Mouse (Mus musculus) bone marrow, adult 2 months (tissue): ENCODE measurements around the gene Lrrc23. TPM values are rescaled to one million over a fixed set of nuclear protein-coding genes. Genes with fewer than 3 reads are reported as not detected.

ENCODE experiments used
- H3K27ac ChIP-seq: fragments of 200-500 bp; 2 replicates; pipeline ENCODE4 v1.5.1; 2012; ENCODE audit warnings: low read depth, mild to moderate bottlenecking, control low read depth, inconsistent platforms, low read length; ENCODE audit not compliant: control insufficient read depth, poor library complexity, insufficient read depth
- H3K4me1 ChIP-seq: fragments of 200-500 bp; 2 replicates; pipeline ENCODE4 v1.6.1; 2011; ENCODE audit warnings: low read length; ENCODE audit not compliant: control insufficient read depth, insufficient read depth
- H3K4me3 ChIP-seq: fragments of 200-500 bp; replicated peaks from 2 replicates; pipeline ENCODE3; 2011; ENCODE audit warnings: mild to moderate bottlenecking, low read depth, low read length, control low read depth; ENCODE audit not compliant: control insufficient read depth
- CTCF ChIP-seq: fragments of 200-500 bp; IDR thresholded peaks from 2 replicates; pipeline ENCODE4 v1.5.1; 2011; ENCODE audit warnings: low read length, control low read depth; ENCODE audit not compliant: control insufficient read depth, insufficient read depth
- POLR2A ChIP-seq: fragments of 200-500 bp; IDR thresholded peaks from 2 replicates; pipeline ENCODE4 v1.6.1; 2011; ENCODE audit warnings: low read depth, mild to moderate bottlenecking, control low read depth, low read length, borderline replicate concordance; ENCODE audit not compliant: control insufficient read depth
- WGBS: fragments of 180-500 bp; shearing (Covaris S2); methylation state at CpG from one replicate; pipeline ENCODE4 v1.1.7; 2018; 5-methylcytosine and 5-hydroxymethylcytosine counted together
- polyA plus RNA-seq: library from polyadenylated mRNA; stranded (reverse); fragments of >200 nt; gene quantifications from 2 replicates; pipeline ENCODE4 v1.2.4, GENCODE M21; 2011; ENCODE audit warnings: low replicate concordance; ENCODE audit not compliant: missing spikeins, insufficient read depth, insufficient read length

Lrrc23 gene
- polyA plus RNA-seq, 1 experiment = not detected

DNA sequence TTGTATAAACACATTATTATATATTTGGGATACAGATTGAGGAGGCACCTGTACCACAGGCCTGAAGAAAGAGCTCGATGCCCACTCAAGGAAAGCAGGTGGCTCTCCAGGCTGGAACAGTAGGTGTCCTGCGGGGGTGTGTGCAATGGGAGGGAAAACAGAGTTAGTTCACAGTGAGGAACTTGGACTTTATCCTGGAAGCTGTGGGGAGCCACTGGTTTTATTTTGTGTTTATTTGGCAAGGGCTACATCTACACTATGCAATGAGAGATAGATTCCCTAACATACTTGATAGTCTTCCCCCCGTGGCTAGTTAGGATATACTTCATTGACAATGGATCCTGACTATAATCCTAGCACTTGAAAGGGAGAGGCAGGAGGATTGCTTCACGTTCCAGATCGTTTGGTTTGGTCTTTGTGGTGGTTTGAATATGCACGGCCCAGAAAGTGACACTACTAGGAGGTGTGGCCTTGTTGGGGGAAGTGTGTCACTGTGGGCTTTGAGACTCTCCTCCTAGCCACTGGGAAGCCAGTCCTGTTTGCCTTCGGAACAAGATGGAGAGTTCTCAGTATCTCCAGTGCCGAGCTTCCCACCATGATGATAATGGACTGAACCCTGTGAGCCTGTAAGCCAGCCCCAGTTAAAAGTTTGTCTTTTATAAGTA is 7.4 kb upstream of the Lrrc23 start:
- Histone ChIP-seq H3K4me3 (no peak overlapping the region), H3K4me1 (no peaks in the 10 kb centered on the region), H3K27ac (no peak overlapping the region)
- 35% methylated on average over 8 of the region's 8 CpGs for WGBS
- TF ChIP-seq POLR2A (no peak), CTCF (no peak)

DNA sequence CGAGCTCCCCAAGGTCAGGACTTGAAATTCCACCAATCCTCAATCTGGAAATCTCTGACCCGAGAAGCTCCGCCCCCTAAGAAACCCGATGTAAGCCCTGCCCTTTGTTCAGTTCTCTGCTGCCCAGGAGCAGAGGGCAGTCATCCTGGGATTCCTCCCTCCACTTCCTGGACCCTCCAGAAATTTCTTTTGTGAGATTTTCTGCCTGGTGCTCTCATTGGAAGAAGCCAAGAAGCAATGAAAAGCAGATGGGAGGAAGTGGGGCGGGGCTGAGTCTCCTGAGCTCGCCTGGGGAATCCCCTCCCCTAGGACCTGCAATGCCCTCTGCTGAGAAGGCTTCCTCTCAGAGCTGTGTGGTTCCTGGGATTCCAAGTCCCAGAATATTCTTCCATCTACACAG is 2.9 kb upstream of the Lrrc23 start:
- Histone ChIP-seq H3K27ac (no peak overlapping the region), H3K4me1 (no peaks in the 10 kb centered on the region; the same call in 1 of the 2 replicates), H3K4me3 (peak overlapping the region; percentile 39)
- no peak for TF ChIP-seq CTCF
- no peak for TF ChIP-seq POLR2A
- 11% methylated on average over 6 of the region's 6 CpGs for WGBS

DNA sequence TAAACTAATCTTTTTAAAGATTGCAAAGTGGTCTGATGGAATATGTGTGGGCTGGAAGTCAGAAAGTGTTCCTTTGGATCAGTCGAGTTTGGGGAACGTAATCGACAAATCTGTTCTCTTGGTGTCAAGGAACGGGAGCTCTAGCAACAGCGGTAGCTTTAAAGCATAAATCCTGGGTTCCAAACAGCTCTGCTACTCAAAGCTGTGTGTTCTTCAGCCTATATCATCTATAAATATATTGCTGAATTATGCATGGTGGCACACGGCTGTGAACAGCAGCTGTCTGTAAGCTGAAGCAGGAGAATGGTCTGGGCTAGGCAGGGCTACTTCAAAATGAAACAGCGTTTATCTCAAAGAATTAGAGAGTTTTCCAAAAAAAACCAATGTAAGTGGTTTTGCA is 1.4 kb upstream of the Lrrc23 start:
- no peaks in the 10 kb centered on the region; the same call in 1 of the 2 replicates for H3K4me1 ChIP-seq
- 85% methylated on average over 7 of the region's 7 CpGs for WGBS
- TF ChIP-seq POLR2A = no peak
- TF ChIP-seq CTCF = no peak

DNA sequence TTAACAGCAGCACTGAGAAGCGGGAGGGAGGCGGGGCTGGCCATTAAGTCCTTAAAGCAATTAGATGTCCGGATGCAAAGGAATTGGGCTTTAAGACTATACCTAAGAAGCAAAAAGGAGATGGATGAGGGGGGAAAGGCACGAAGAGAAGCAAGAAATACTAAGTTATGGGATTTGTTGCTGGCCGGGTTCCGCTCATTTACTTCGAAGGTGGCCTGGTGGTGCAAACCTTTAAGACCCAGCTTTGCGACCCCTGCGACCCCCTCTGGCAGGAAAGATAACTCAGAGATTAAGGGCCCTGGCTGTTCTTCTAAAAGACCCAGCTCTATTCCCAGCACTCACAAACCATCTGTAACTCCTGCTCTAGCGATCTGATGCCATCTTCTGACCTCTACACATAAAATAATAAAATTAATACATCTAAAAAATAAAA is 473 bp upstream of the Lrrc23 start:
- WGBS = 26% methylated on average over 10 of the region's 10 CpGs
- TF ChIP-seq POLR2A (no peak), CTCF (no peak)
- Histone ChIP-seq H3K4me1 (no peaks in the 10 kb centered on the region; the same call in 1 of the 2 replicates), H3K27ac (no peak overlapping the region), H3K4me3 (no peak overlapping the region)

More for the DNA sequence above, 1.4 kb upstream of the Lrrc23 start:
- no peak overlapping the region for H3K27ac ChIP-seq
- no peak overlapping the region for H3K4me3 ChIP-seq

DNA sequence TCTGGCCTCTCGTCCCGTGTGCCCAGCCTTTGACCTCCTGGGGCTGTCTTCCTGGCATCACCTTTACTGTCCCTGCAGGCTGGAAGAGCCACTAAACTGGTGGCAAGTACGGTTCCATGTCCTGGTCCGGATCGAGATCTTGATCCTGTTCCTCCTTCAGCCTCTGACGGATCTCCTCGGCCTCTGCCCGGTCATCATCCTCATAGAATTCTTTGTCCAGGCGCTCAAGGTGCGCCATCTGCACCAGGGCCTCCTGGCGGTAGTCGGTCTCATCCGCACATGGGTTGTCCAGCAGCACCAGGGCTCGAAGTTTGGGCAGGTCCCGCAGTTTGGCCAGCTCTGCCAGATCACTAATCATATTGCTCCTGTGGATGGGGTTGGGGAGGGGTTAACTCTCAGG is 9.0 kb downstream of the Lrrc23 start:
- Histone ChIP-seq H3K4me1 (no peaks in the 10 kb centered on the region), H3K4me3 (no peak overlapping the region), H3K27ac (no peak overlapping the region)
- WGBS = 85% methylated on average over 15 of the region's 15 CpGs
- TF ChIP-seq POLR2A = no peak
- TF ChIP-seq CTCF = no peak

DNA sequence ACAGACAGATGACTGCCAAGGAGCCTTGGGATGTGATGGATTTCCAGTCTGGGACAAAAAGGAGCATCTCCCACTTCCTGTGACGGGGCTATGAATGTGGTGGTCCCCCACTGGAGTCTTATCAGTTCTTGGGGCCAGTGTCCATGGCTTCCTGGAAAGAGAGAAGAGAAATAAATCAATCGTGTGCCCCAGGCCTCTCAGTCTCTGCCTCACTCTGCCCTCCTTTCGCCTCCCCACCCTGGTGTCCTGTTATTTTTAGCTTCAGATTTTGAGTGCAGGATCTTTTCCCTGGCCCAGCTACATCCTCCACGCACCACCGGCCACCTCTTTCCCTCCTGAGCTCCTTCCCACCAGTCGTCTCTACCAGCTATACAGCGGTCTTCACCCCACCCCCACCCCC is 9.5 kb downstream of the Lrrc23 start:
- Histone ChIP-seq H3K4me3 (no peak overlapping the region), H3K27ac (no peak overlapping the region), H3K4me1 (no peaks in the 10 kb centered on the region)
- TF ChIP-seq POLR2A (no peak), CTCF (no peak)
- WGBS = 49% methylated on average over 7 of the region's 7 CpGs

DNA sequence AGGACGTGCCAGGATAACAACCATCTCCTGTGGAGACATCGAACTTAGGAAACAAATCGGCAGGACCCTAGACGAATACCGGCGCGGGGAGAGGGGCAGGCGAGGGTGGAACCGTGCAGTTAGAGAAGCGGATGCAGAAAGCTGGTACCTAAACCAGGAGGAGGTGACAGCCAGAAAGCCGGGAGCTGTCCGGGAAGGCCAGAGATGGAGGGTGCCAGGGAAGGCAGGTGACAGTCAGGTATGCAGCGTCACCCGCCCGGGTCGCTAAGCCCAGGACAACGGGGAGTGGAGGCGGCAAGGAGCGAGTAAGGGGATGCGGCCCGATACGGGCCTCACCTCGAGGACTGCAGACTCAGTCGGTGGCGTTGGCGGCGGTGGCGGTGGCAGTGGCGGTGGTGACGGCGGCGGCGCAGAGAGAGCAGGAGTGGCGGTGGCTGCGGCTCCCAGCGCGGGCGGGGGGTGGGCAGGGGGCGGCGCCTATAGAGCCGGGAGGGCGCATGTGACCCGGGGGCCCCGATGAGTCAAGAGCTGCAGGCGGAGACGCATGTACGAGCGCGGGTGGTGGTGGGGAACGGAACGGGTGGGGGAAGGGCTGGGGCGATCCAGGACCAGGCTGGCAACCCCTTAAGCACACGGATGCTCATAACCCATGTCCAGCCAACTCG is 10.3 kb downstream of the Lrrc23 start, which contains the start of gene Eno2:
Gene Eno2 (minus strand): TSS at position 573 of the 665 bp plus-strand sequence.
- Histone ChIP-seq H3K4me1 (no peaks in the 10 kb centered on the region), H3K27ac (no peak within 1 kb of the TSS), H3K4me3 (peak within 1 kb of the TSS; percentile 1)
- TF ChIP-seq CTCF (no peak), POLR2A (no peak)
- 1% methylated on average over 51 of the region's 54 CpGs for WGBS

DNA sequence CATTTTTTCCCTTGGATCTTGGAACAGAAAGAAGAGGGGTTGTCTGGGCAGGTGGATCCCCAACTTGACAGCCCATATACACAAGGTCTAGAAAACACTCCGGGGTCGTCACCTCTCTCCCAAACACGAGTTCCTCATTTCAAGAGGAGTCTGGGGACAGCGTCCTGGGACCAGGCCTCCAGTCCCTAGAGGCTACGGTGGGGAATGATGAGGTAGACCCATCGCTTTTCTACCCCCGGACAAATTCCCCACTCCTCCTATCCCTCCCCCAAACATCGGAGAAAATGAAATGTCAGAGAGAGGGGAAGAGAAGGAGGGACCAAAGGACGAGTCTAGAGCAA is 10.9 kb downstream of the Lrrc23 start:
- 2% methylated on average over 9 of the region's 9 CpGs for WGBS
- Histone ChIP-seq H3K4me1 (no peaks in the 10 kb centered on the region), H3K4me3 (no peak overlapping the region), H3K27ac (no peak overlapping the region)
- TF ChIP-seq POLR2A (no peak), CTCF (no peak)
